Mouse (Mus musculus) testis, adult 2 months (tissue): Measurements from ENCODE around the gene Hoxd4.

Experiments
- CTCF ChIP-seq: fragments of 200-500 bp; IDR thresholded peaks from 2 replicates; pipeline ENCODE4 v1.5.1; 2012; ENCODE audit warnings: low read depth, mild to moderate bottlenecking, inconsistent platforms, low read length, moderate library complexity; ENCODE audit not compliant: control insufficient read depth, insufficient read depth, insufficient replicate concordance
- POLR2A ChIP-seq: fragments of 200-500 bp; IDR thresholded peaks from 2 replicates; pipeline ENCODE4 v1.6.1; 2012; ENCODE audit warnings: low read depth, mild to moderate bottlenecking, inconsistent platforms, low read length, moderate library complexity; ENCODE audit not compliant: control insufficient read depth

DNA sequence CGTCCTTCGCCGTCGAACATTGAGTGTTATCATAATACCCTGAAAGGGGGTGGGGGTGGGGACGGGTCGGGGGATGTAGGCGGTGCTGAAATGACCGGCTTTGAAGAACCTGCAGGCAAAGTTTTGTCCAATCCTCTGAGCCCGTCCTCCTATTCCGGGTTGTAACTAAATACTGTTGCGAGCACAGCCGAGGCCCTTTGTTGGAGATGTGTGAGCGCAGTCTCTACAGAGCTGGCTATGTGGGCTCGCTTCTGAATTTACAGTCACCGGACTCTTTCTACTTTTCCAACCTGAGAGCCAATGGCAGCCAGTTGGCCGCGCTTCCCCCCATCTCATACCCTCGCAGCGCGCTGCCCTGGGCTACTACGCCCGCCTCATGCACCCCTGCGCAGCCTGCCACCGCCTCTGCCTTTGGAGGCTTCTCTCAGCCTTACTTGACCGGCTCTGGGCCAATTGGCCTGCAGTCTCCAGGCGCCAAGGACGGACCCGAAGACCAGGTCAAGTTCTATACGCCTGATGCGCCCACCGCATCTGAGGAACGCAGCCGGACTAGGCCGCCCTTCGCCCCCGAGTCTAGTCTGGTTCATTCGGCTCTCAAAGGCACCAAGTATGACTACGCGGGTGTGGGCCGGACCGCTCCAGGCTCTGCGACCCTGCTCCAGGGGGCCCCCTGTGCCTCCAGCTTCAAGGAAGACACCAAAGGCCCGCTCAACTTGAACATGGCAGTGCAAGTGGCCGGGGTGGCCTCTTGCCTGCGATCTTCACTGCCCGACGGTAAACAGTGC is 36.7 kb upstream of the Hoxd4 start, which contains the start of gene Hoxd12:
- TF ChIP-seq CTCF = no peak
- TF ChIP-seq POLR2A = no peak
